In genomic region chr11:3735715-3736114, GRCm38 (mm10) we compare ENCODE assay signal across 20 mouse cellular contexts.
A peak's percentile ranks its signal among the peaks of the same experiment; 100 is the strongest.
DNase-seq lines count a peak whose midpoint lies in the region; TF ChIP-seq lines count a peak whose summit lies in the region.
"Had no signal": no experiment of that assay in that cellular context is flagged by ENCODE, and none has a peak within 500 bp of the region (broad histone marks: within the 10 kb centered on the region; RNA-seq: fewer than 3 reads in every experiment).

No protein-coding gene starts in this region.

- TF ChIP-seq CTCF in left cerebral cortex, adult 2 months (IDR thresholded peaks at IDR 0.05): no peak

- DNase-seq in left cerebral cortex, adult 18-20 months (ENCODE audit: low spot score in 2 of 2): peak; percentile 37 to 65
- no peak for DNase-seq in left cerebral cortex, postnatal 4 days
- DNase-seq in right cerebral cortex, postnatal 36 days (ENCODE audit: low spot score in 2 of 2): peak; percentile 39 to 75
- DNase-seq in right cerebral cortex, postnatal 25 days: no peak
- DNase-seq in left cerebral cortex, adult 2 months (ENCODE audit: extremely low spot score in 1 of 2, low spot score in 2 of 2): peak in 1 of 2 experiments; percentile 51
- peak; percentile 75 for DNase-seq in telencephalon, adult 2 months (ENCODE audit: low read depth, low spot score)
- no peak for DNase-seq in urinary bladder, adult 18-20 months (ENCODE audit: low spot score in 2 of 2)
- no peak for DNase-seq in gastrocnemius, postnatal 10 days
- DNase-seq: adrenal gland, adult 8-10 months; adrenal gland, postnatal 36 days; cerebellum, adult 11 months; cerebellum, adult 8-10 months; cerebellum, postnatal 14 days; gastrocnemius, postnatal 14 days; heart, adult 2 months; heart, postnatal 14 days had no signal

- H3K4me3 ChIP-seq in left cerebral cortex, adult 2 months: no peak overlapping the region
- H3K4me3 ChIP-seq: embryonic facial prominence, embryonic 12.5 days; forebrain, embryonic 15.5 days; heart, adult 2 months; heart, embryonic 15.5 days; hindbrain, embryonic 13.5 days had no signal

- intact Hi-C loops in left cerebral cortex, postnatal 4 days (cut with DNase I): no loop called here
- intact Hi-C loops in left cerebral cortex, adult 2 months (cut with DNase I): no loop called here

- peak overlapping the region; percentile 80 for H3K27ac ChIP-seq in left cerebral cortex, adult 2 months
- H3K27ac ChIP-seq: embryonic facial prominence, embryonic 12.5 days; heart, adult 2 months; heart, embryonic 15.5 days had no signal

Comparison
In these comparisons a context has a peak if more than half of its experiments do, and no peak if none do; other contexts are left out.
1. DNase-seq: peak in left cerebral cortex, adult 18-20 months (2 of 2), right cerebral cortex, postnatal 36 days (2 of 2) and telencephalon, adult 2 months (single experiment); none in left cerebral cortex, postnatal 4 days (single experiment), right cerebral cortex, postnatal 25 days (single experiment), urinary bladder, adult 18-20 months (0 of 2) and gastrocnemius, postnatal 10 days (single experiment).